In the genomic region with DNA sequence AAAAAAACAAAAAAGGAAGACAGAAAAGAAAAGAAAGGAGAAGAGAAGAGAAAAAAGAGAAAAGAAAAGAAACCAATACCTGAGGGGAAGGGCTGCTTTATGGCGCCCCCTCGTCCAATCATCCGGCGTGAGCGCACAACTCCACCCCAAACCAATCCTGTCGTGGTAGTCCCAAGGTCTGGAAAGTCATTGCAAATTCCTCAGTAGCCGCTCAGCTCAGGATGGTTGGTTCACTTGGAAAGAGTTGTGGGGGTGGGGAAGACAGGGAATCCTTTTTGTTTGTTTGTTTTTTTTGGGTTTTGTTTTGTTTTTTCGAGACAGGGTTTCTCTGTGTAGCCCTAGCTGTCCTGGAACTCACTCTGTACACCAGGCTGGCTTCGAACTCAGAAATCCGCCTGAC, we compare ENCODE assay signal across 7 mouse cellular contexts. TPM values are rescaled to one million over a fixed set of nuclear protein-coding genes. Genes with fewer than 3 reads are reported as not detected.
DNase-seq lines count a peak whose midpoint lies in the region; ATAC-seq and TF ChIP-seq lines count a peak whose summit lies in the region.

No protein-coding gene starts in this region.

- no peaks in the 10 kb centered on the region for H3K27me3 ChIP-seq in lung, postnatal 0 days (replicated peaks; ENCODE audit: insufficient read depth, low read length)
- H3K27me3 ChIP-seq in forebrain, embryonic 15.5 days, result no peaks in the 10 kb centered on the region; the same call in 1 of the 2 replicates
- peaks cover 27% of the 10 kb centered on the region for H3K27me3 ChIP-seq in liver, embryonic 13.5 days
- no peaks in the 10 kb centered on the region for H3K27me3 ChIP-seq in stomach, postnatal 0 days (ENCODE audit: control insufficient read depth, insufficient read depth, low read length)

- H3K9ac ChIP-seq in lung, postnatal 0 days (replicated peaks; ENCODE audit: low read depth), result no peak overlapping the region
- H3K9ac ChIP-seq in forebrain, embryonic 15.5 days (replicated peaks), result no peak overlapping the region
- H3K9ac ChIP-seq in liver, embryonic 13.5 days, result no peak overlapping the region
- no peak overlapping the region for H3K9ac ChIP-seq in stomach, postnatal 0 days (ENCODE audit: low read length)

- H3K4me3 ChIP-seq in lung, postnatal 0 days (ENCODE audit: low read depth, low read length), result peak overlapping the region; percentile 56; the same call in 1 of the 2 replicates
- peak overlapping the region; percentile 44 for H3K4me3 ChIP-seq in forebrain, embryonic 15.5 days
- peak overlapping the region; percentile 59 for H3K4me3 ChIP-seq in liver, embryonic 13.5 days (replicated peaks)
- H3K4me3 ChIP-seq in stomach, postnatal 0 days (ENCODE audit: low read depth, low read length), result peak overlapping the region; percentile 55; the same call in 1 of the 2 replicates

- H3K36me3 ChIP-seq in lung, postnatal 0 days (ENCODE audit: insufficient read depth, low read length), result no peaks in the 10 kb centered on the region
- H3K36me3 ChIP-seq in forebrain, embryonic 15.5 days, result no peaks in the 10 kb centered on the region
- no peaks in the 10 kb centered on the region for H3K36me3 ChIP-seq in liver, embryonic 13.5 days
- H3K36me3 ChIP-seq in stomach, postnatal 0 days (ENCODE audit: control insufficient read depth, insufficient read depth, low read length), result no peaks in the 10 kb centered on the region

- no peak overlapping the region for H3K27ac ChIP-seq in lung, postnatal 0 days (ENCODE audit: low read length)
- H3K27ac ChIP-seq in forebrain, embryonic 15.5 days (replicated peaks), result no peak overlapping the region
- H3K27ac ChIP-seq in liver, embryonic 13.5 days, result no peak overlapping the region
- H3K27ac ChIP-seq in stomach, postnatal 0 days (replicated peaks), result no peak overlapping the region

- DNase-seq in lung, postnatal 0 days (ENCODE audit: low spot score), result no peak
- no peak for DNase-seq in lung, postnatal 36 days
- DNase-seq in liver, embryonic 13.5 days, result no peak
- no peak for DNase-seq in stomach, postnatal 0 days (ENCODE audit: low spot score)
- DNase-seq in ovary, postnatal 36 days (ENCODE audit: low spot score), result no peak
- no peak for DNase-seq in urinary bladder, postnatal 10 days (ENCODE audit: low spot score)

- H3K4me1 ChIP-seq in lung, postnatal 0 days (ENCODE audit: insufficient read depth, low read depth, low read length), result peaks cover 4% of the 10 kb centered on the region; the same call in 1 of the 2 replicates
- H3K4me1 ChIP-seq in forebrain, embryonic 15.5 days, result peaks cover 24% of the 10 kb centered on the region
- peaks cover 13% of the 10 kb centered on the region for H3K4me1 ChIP-seq in liver, embryonic 13.5 days (replicated peaks)
- H3K4me1 ChIP-seq in stomach, postnatal 0 days (replicated peaks; ENCODE audit: control insufficient read depth, insufficient read depth), result no peaks in the 10 kb centered on the region; the same call in 1 of the 2 replicates

- no peaks in the 10 kb centered on the region for H3K9me3 ChIP-seq in lung, postnatal 0 days (ENCODE audit: low read length)
- no peaks in the 10 kb centered on the region for H3K9me3 ChIP-seq in forebrain, embryonic 15.5 days
- H3K9me3 ChIP-seq in liver, embryonic 13.5 days (replicated peaks), result no peaks in the 10 kb centered on the region
- no peaks in the 10 kb centered on the region for H3K9me3 ChIP-seq in stomach, postnatal 0 days (ENCODE audit: control insufficient read depth, low read length)

- no peak for TF ChIP-seq EP300 in lung, postnatal 0 days (IDR thresholded peaks at IDR 0.05)
- TF ChIP-seq EP300 in stomach, postnatal 0 days (optimal IDR thresholded peaks at IDR 0.05), result no peak

- 35% methylated on average over 10 of the region's 10 CpGs for WGBS in lung, postnatal 0 days
- 44% methylated on average over 10 of the region's 10 CpGs for WGBS in forebrain, embryonic 15.5 days
- WGBS in liver, embryonic 13.5 days (ENCODE audit: insufficient replicate concordance), result 16% methylated on average over 10 of the region's 10 CpGs
- WGBS in stomach, postnatal 0 days, result 37% methylated on average over 10 of the region's 10 CpGs

- peak overlapping the region; percentile 98 for H3K4me2 ChIP-seq in lung, postnatal 0 days (replicated peaks; ENCODE audit: low read depth, low read length)
- H3K4me2 ChIP-seq in forebrain, embryonic 15.5 days (replicated peaks), result peak overlapping the region; percentile 91
- H3K4me2 ChIP-seq in liver, embryonic 13.5 days, result peak overlapping the region; percentile 78
- H3K4me2 ChIP-seq in stomach, postnatal 0 days (replicated peaks; ENCODE audit: low read depth), result peak overlapping the region; percentile 95

- no peak for TF ChIP-seq CTCF in lung, postnatal 0 days (IDR thresholded peaks at IDR 0.05)
- no peak for TF ChIP-seq CTCF in stomach, postnatal 0 days (IDR thresholded peaks at IDR 0.05; ENCODE audit: low read depth)

- no peak for ATAC-seq in lung, postnatal 0 days
- no peak for ATAC-seq in forebrain, embryonic 15.5 days (replicated peaks)
- no peak for ATAC-seq in liver, embryonic 13.5 days (ENCODE audit: low read depth)
- no peak for ATAC-seq in stomach, postnatal 0 days (ENCODE audit: low FRiP score, low TSS enrichment)

RNA-seq across cellular contexts. Expression of a gene that starts 23.3 kb away (rescaled TPM):
- 5.2 and 7.0 TPM in 2 replicates for polyA plus RNA-seq in lung, postnatal 0 days (2015; fragmentation: Nextera tagmentation; extraction: Ambion mirVana)
- 35.0 and 40.0 TPM in 2 replicates for polyA plus RNA-seq in forebrain, embryonic 15.5 days (2015; fragmentation: Nextera tagmentation; extraction: Ambion mirVana)
- polyA plus RNA-seq in liver, embryonic 13.5 days (2015; fragmentation: Nextera tagmentation; extraction: Ambion mirVana), result 1.5 and 2.4 TPM in 2 replicates
- 6.4 TPM in 2 replicates for polyA plus RNA-seq in stomach, postnatal 0 days (2015; fragmentation: Nextera tagmentation; extraction: Ambion mirVana)

RNA-seq across cellular contexts. Expression of a gene that starts 35.0 kb away (rescaled TPM):
- polyA plus RNA-seq in lung, postnatal 0 days (2015; fragmentation: Nextera tagmentation; extraction: Ambion mirVana), result 20.3 and 24.0 TPM in 2 replicates
- 18.7 and 19.1 TPM in 2 replicates for polyA plus RNA-seq in forebrain, embryonic 15.5 days (2015; fragmentation: Nextera tagmentation; extraction: Ambion mirVana)
- 9.4 and 11.4 TPM in 2 replicates for polyA plus RNA-seq in liver, embryonic 13.5 days (2015; fragmentation: Nextera tagmentation; extraction: Ambion mirVana)
- polyA plus RNA-seq in stomach, postnatal 0 days (2015; fragmentation: Nextera tagmentation; extraction: Ambion mirVana), result 14.7 and 16.5 TPM in 2 replicates
